Mouse (Mus musculus) c-Kit-positive CD71-positive TER-119-negative erythroid progenitor cells, embryonic 14.5 days (primary cell): ENCODE measurements around the gene Usp13.

Experiments
- DNase-seq: peaks from one replicate; pipeline ENCODE4 v3.0.0-alpha.2; 2013; ENCODE audit warnings: low read depth

Gene Usp13

DNA sequence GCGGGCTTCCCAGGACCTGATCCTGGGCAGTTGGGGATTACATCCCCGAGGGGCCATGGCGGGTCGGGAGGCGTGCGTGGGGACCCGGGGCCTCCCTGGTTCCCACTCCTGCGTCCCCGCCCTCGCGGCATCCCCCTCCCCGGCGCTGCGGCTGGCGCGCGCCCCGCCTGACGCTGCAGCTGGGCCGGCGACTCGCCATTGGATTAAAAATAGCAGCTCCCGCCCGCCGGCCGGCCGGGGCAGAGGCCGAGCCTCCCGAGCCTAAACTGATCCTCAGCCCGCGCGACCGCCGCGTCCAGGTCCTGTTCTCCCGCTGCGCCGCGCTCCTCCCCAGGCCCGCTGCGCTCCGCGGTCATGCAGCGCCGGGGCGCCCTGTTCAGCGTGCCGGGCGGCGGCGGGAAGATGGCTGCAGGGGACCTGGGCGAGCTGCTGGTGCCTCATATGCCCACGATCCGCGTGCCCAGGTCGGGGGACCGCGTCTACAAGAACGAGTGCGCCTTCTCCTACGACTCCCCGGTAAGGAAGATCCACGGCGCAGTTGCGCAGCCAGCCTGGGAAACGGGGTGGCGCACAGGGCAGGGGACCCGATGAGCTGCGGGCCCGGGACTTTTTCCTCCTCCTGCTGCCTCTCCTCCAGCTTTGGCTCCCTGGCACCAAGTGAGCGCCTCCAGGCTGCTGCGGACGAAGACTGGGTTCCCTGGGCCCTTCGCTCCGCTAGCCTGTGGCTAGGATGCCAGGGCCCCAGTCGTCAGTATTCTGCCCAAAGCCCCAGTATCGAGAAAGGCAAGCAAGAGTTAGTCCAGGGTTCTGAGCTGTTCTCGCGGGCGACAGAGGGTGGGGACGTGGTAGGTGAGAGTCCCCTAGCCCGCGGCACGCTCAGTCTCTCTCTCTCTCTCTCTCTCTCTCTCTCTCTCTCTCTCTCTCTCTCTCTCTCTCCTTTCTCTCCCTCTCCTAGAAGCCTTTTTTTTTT is at the start of gene Usp13:
Gene Usp13 (plus strand): TSS at position 190 of the 970 bp plus-strand sequence.
- no peak for DNase-seq

- DNase-seq = no peak
Observed at GRCm38 (mm10) chr3:32770781-32771180, 46.6 kb upstream of the Usp13 start.

DNA sequence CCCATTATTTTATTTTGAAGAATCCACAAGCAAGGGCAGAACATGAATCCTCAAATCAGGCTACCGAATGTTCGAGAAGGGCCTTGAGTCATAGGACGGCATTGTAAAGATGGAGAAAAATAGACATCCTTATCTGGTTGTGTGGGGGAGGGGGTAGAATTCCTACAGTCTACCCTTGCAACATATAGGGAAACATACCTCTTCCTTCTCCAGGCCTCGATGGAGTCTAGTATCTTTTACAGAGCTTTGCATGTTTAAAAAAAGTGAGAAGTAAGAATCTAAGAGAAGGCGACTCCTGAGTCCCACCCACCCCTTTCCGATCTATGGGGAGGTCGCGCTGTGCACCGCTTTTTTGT is 367 bp upstream of the Usp13 start:
- DNase-seq = no peak

GRCm38 (mm10) chr3:32818327-32818900 is 1.1 kb downstream of the Usp13 start:
- DNase-seq = no peak

- no peak for DNase-seq
Observed at GRCm38 (mm10) chr3:32822620-32823019, 5.3 kb downstream of the Usp13 start.

DNA sequence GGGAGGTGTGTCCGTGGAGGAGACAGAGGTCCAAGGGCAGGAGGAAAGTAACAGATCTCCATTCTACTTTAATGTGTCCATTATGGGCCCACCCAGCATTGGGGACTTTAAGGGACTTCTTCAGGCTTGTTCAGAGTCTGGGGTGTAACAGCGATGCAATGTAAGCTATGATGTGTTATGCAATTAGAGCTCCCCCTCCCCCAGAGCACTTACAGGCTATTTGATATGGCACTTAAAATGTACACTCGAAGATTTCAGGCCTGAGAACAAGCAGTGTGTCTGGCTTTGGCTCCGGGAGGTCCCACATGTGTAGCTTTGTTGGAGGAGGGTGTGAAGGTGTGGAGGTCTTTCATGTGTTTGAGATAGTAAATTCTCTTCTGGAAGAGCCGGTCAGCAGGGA is 7.6 kb downstream of the Usp13 start:
- DNase-seq = no peak

DNA sequence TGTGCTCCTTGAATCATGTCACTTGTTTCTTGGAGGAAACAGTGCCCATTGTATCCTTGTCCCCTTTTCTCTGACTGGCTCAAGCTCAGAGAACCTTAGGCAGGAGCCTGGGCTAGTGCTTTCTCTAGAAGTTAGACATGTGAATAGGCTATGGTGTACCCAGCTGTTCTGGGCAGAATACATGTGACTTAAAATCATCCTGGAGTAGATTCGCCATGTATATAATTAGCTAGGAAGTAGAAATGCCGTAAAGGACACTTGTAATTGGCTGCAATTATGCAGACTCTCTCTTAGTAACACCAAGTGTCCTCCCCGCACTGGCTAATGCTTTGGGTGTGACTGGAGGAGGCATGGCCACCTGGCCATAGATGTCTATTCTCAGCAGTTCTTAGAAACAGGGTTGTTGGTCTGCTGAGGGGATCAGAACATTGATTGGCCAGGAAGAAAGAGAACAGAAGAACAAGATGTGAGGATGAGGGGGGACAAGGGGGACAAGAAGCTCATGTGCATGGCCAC is 8.7 kb downstream of the Usp13 start:
- no peak for DNase-seq

- no peak for DNase-seq
Observed at GRCm38 (mm10) chr3:32826701-32827100, 9.4 kb downstream of the Usp13 start.

GRCm38 (mm10) chr3:32833871-32834270 is 16.5 kb downstream of the Usp13 start:
- DNase-seq = no peak

GRCm38 (mm10) chr3:32837847-32838246 is 20.5 kb downstream of the Usp13 start:
- DNase-seq = no peak

- no peak for DNase-seq
Observed at GRCm38 (mm10) chr3:32856362-32857107, 39.2 kb downstream of the Usp13 start.

DNA sequence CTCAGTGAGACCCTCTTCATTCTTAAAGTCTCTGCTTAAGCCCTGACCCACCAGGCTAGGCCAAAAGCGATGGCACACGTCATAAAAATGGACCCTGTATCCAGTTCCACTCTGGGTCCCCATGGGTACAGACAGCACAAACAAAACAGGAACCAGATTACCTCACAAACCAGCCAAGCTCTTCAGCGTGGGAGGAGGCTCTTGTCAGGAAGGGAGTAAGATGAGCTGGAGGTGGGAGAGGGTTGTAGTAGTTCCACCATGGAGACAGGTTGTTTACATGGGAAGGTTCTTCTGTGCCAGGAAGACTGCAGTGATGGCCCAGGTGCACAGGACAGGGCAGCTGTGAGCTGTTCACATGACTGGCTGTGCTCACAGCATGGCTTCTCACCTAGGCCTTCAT is 53.7 kb downstream of the Usp13 start:
- no peak for DNase-seq

DNA sequence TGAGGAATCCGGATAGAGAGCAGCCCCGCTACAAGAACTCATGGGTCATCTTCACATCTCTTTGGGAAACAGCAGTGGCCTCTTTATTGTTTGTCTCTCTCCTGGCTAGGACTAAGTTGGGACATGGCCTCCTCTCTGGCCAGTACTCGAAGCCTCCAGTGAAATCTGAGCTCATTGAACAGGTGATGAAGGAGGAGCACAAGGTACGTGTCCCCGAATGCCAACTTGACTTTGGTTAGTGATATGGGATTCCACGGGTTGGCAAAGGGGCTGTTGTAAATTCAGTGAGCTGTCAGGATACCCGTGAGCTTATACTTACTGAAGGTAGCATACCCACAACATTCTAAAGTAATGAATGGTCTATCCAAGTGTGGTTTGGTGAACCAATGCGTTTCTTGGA is 69.0 kb downstream of the Usp13 start:
- DNase-seq = no peak

DNA sequence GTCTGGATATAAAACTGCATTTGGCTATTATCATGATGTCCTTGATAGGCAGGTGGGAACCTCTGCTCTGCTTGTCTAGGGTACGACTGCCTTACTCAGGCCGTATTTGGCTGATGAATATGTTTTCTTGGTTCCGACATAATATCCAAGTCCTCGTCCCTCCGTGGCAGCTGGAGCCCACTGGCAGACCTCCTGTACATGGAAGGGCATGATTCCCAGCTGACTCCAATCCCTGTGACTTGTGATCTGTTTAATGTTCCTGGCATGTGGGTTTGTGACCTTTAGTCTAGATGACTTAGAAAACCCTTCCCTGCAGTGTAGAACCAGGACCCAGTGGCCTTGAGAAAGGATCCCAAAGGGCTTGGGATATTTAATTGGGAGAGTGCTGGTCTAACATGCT is 71.5 kb downstream of the Usp13 start:
- DNase-seq = no peak

- no peak for DNase-seq
Observed at GRCm38 (mm10) chr3:32890174-32890573, 72.8 kb downstream of the Usp13 start.

DNA sequence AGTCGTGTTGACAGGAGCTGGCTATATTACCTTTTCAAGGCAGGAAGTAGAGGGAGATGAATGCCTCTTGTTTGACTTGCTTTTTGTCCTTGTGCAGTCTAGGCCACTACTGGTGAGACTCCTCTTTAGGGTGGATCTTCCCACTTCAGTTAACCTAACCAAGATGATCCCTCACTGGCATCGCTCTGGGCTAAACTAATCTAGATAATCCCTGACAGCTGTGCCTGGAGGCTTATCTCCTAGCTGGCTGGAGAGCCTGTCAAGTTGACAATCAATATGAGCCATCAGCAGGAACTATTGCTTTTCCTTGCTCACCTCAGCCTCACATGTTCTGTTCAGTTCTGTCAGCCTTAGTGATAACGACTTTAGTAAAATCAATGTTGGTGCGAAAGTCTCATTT is 86.1 kb downstream of the Usp13 start:
- DNase-seq = no peak

DNA sequence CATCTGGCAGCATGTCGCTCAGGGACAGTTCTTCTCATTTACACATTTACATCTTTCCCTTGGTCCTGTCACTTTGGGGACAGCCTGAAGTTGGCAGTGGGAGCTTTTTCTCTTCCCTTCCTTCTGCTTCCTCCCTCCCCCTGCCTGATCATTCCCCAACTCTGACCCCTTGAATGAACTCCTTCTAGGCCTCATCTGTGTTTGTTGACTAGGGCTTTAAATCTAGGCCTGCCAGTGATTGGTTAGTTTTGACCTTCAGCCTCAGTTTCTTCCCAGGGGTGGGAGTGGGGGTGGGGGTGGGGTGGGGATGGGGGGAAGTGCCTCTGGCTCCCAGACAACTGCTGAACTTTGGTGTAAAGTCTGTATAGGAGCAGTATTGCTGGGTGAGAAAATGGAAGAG is 87.3 kb downstream of the Usp13 start:
- no peak for DNase-seq

- DNase-seq = no peak
Observed at GRCm38 (mm10) chr3:32905850-32906779, 88.8 kb downstream of the Usp13 start.

GRCm38 (mm10) chr3:32908400-32908799 is 91.1 kb downstream of the Usp13 start:
- DNase-seq = no peak

DNA sequence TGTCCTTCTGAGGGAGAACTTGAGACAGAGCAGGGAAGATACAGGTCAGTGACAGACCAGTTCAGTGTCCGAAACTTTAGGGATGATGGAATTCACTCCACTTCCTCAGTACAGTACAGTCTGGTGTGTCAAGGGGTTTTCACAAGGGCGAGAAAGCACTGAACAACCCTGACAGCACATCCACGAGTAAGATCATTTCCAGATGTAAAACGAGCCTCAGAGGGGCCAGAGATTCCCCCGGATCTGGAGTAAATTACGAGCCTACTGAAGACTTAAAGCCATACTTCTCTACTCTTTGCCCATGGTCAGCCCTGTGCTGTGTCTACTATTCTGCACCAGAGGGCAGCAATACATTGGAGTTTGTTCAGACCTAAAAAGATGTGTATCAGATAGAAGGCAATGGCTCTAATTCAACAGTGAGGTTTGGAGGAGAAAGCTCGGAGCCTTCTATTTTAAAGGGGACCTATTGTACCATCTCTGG is 92.8 kb downstream of the Usp13 start:
- no peak for DNase-seq

- DNase-seq = no peak
Observed at GRCm38 (mm10) chr3:32924168-32924567, 106.8 kb downstream of the Usp13 start.
